Mouse (Mus musculus): ENCODE measurements around the gene Srsf11.

DNA sequence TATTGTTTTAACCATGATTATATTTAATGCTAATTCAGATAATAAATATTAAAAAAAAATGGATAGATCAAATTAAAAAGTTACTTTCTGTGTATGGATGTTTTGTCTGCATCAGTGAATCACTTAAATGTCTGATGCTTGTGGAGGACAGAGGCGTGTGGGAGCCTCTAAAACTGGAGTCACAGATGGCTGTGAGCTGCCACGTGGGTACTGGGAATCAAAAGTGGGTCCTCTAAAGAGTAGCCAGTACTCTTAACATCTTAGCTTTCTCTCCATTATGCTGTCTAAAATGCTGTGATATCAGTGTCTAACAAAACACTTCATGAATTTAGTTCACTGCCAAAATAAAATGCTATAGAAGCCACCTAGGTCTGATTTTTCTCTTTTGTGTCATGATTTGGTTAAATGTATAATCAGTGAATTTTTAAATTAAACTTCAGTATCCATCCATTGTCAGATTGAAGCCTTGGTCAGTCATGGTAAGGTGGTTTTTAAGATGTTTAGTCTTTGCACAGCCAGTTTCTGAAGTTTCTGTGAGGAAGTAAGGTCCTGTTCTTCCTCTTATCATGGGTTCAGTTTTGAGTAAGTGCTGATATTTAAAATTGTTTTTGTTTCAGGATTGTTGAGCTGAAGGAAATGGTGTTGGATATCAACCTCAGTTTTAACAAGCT is 24.3 kb upstream of the Srsf11 start:
- TF ChIP-seq CTCF (IDR thresholded peaks at IDR 0.05; ENCODE audit: extremely low read depth, insufficient read length, insufficient replicate concordance, low read depth, low read length): no peak
- TF ChIP-seq POLR2A (IDR thresholded peaks at IDR 0.05; ENCODE audit: low read depth, low read length): no peak
